Mouse (Mus musculus): Measurements from ENCODE around the gene Slc2a3. TPM values are rescaled to one million over a fixed set of nuclear protein-coding genes. Genes with fewer than 3 reads are reported as not detected.

The Slc2a3 gene
- polyA plus RNA-seq (2015; fragmentation: Nextera tagmentation; extraction: Ambion mirVana) = 18.5 and 24.5 TPM in 2 replicates

GRCm38 (mm10) chr6:122801301-122801800 is at the start of gene Slc2a3:
Gene Slc2a3 (minus strand): TSS chr6:122801640.

DNA sequence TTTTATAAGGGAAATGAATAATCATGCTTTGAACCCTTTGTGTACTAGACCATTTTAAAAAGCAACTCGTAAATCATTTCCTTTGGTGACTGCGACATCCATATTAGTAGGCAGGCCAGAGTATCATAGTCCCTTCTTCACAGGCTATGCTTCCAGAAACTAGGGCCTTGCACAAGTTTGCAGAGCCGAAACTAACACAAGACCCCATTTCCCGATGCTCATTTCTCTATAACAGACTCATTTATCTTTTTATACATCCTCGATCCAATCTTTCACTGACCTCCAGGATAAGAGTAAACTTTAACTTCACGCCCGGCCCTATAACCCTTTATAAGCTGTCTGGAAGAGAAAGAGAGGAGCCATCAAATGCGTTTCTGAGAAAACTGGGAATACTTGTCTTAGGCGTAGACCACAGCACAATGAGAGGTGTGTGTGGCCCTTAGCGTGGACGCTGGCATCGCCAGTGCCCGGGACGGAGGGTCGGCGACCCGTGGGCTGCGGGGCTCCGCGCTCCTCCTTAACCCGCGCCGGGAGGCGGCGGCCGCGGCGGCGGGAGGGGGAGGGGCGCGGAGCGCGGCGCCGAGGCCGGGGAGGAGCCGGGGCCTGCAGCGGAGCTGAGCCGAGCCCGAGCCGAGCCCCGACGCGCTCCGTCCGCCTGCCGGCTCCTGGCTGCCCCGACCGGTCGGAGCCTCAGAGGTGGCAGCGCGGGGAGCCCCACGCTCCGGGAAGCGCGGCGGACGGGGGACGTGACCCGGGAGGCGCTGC is 18.0 kb upstream of the Slc2a3 start, which contains the start of gene Foxj2:
Gene Foxj2, plus strand, starts transcription at position 609 of the 765 bp plus-strand sequence.

GRCm38 (mm10) chr6:122707036-122707800 is 94.2 kb downstream of the Slc2a3 start, which contains the start of gene Nanog:
Gene Nanog (plus strand): TSS chr6:122707489.

Other genes starting within 250 kb of the Slc2a3 start
- gene Aicda, start 247.8 kb downstream of the Slc2a3 start, polyA plus RNA-seq (2015; fragmentation: Nextera tagmentation; extraction: Ambion mirVana) = 0.30 and 0.36 TPM in 2 replicates
- 7.4 and 8.6 TPM in 2 replicates for gene Apobec1, start 199.2 kb downstream of the Slc2a3 start, polyA plus RNA-seq (2015; fragmentation: Nextera tagmentation; extraction: Ambion mirVana)
- gene Gdf3, start 191.6 kb downstream of the Slc2a3 start, polyA plus RNA-seq (2015; fragmentation: Nextera tagmentation; extraction: Ambion mirVana) = 5.0 and 5.4 TPM in 2 replicates
- gene Dppa3, start 175.2 kb downstream of the Slc2a3 start, polyA plus RNA-seq (2015; fragmentation: Nextera tagmentation; extraction: Ambion mirVana) = not detected in 2 replicates
- 0.11 and 0.16 TPM in 2 replicates for gene Nanog, start 94.2 kb downstream of the Slc2a3 start, polyA plus RNA-seq (2015; fragmentation: Nextera tagmentation; extraction: Ambion mirVana)
- 2.8 and 3.1 TPM in 2 replicates for gene Foxj2, start 18.3 kb upstream of the Slc2a3 start, polyA plus RNA-seq (2015; fragmentation: Nextera tagmentation; extraction: Ambion mirVana)
- 0.77 and 1.4 TPM in 2 replicates for gene C3ar1, start 54.5 kb upstream of the Slc2a3 start, polyA plus RNA-seq (2015; fragmentation: Nextera tagmentation; extraction: Ambion mirVana)
- 15.6 and 16.4 TPM in 2 replicates for gene Necap1, start 72.8 kb upstream of the Slc2a3 start, polyA plus RNA-seq (2015; fragmentation: Nextera tagmentation; extraction: Ambion mirVana)
- 9.9 and 14.6 TPM in 2 replicates for gene Clec4a1, start 120.2 kb upstream of the Slc2a3 start, polyA plus RNA-seq (2015; fragmentation: Nextera tagmentation; extraction: Ambion mirVana)
- 14.4 and 20.0 TPM in 2 replicates for gene Clec4a3, start 150.9 kb upstream of the Slc2a3 start, polyA plus RNA-seq (2015; fragmentation: Nextera tagmentation; extraction: Ambion mirVana)
- 0.25 and 0.30 TPM in 2 replicates for gene Clec4a4, start 188.7 kb upstream of the Slc2a3 start, polyA plus RNA-seq (2015; fragmentation: Nextera tagmentation; extraction: Ambion mirVana)
- gene Clec4b1, start 248.3 kb upstream of the Slc2a3 start, polyA plus RNA-seq (2015; fragmentation: Nextera tagmentation; extraction: Ambion mirVana) = 1.5 and 2.2 TPM in 2 replicates

All from spleen, postnatal 0 days (tissue).